Mouse (Mus musculus): Measurements from ENCODE around the gene P2rx7. TPM values are rescaled to one million over a fixed set of nuclear protein-coding genes. Genes with fewer than 3 reads are reported as not detected.

P2rx7 gene
- polyA plus RNA-seq, 1 experiment: 2.2 TPM

- TF ChIP-seq POLR2AphosphoS2 (IDR thresholded peaks at IDR 0.05; ENCODE audit: insufficient read length, low read depth): no peak
- no peak for TF ChIP-seq SRF (IDR thresholded peaks at IDR 0.05; ENCODE audit: control insufficient read depth, insufficient read length, low read depth)
- no peak for TF ChIP-seq POLR2A (IDR thresholded peaks at IDR 0.05; ENCODE audit: insufficient read length, low read depth)
- no peak for TF ChIP-seq REST (IDR thresholded peaks at IDR 0.05; ENCODE audit: insufficient read depth, insufficient read length)
- no peak for TF ChIP-seq MYOG (IDR thresholded peaks at IDR 0.05; ENCODE audit: control insufficient read depth in 1 of 3, insufficient read depth in 1 of 3, insufficient read length in 2 of 3, low read depth in 2 of 3)
- no peak overlapping the region for H3K4me3 ChIP-seq
- H3K79me2 ChIP-seq (ENCODE audit: control insufficient read depth, insufficient read depth): no peaks in the 10 kb centered on the region
- no peak overlapping the region for H3ac ChIP-seq (ENCODE audit: control insufficient read depth, insufficient read length)
- H3K27me3 ChIP-seq (ENCODE audit: control insufficient read depth, insufficient read depth, insufficient read length): no peaks in the 10 kb centered on the region
- no peaks in the 10 kb centered on the region for H3K36me3 ChIP-seq (ENCODE audit: control insufficient read depth, insufficient read depth)
- no peak overlapping the region for H3K4me2 ChIP-seq (ENCODE audit: low read depth)
These were observed 55.0 kb downstream of the P2rx7 start for GRCm38 (mm10) chr5:122698701-122699060.

- H3K36me3 ChIP-seq (ENCODE audit: control insufficient read depth, insufficient read depth): no peaks in the 10 kb centered on the region
- no peak overlapping the region for H3ac ChIP-seq (ENCODE audit: control insufficient read depth, insufficient read length)
- no peak overlapping the region for H3K4me3 ChIP-seq
- H3K4me2 ChIP-seq (ENCODE audit: low read depth): no peak overlapping the region
- TF ChIP-seq E2F4 (IDR thresholded peaks at IDR 0.05; ENCODE audit: insufficient read depth): no peak
- TF ChIP-seq MAX (IDR thresholded peaks at IDR 0.05; ENCODE audit: low read depth): no peak
- no peak for TF ChIP-seq REST (IDR thresholded peaks at IDR 0.05; ENCODE audit: insufficient read depth, insufficient read length)
- TF ChIP-seq MYOD1 (IDR thresholded peaks at IDR 0.05; ENCODE audit: control insufficient read depth in 1 of 3, insufficient read length in 2 of 3, low read depth in 2 of 3): no peak
- no peak for TF ChIP-seq CEBPB (IDR thresholded peaks at IDR 0.05; ENCODE audit: insufficient read depth, poor library complexity, severe bottlenecking)
- TF ChIP-seq POLR2A (IDR thresholded peaks at IDR 0.05; ENCODE audit: insufficient read length, low read depth): no peak
- no peak for TF ChIP-seq SRF (IDR thresholded peaks at IDR 0.05; ENCODE audit: control insufficient read depth, insufficient read length, low read depth)
- no peak for TF ChIP-seq TCF3 (IDR thresholded peaks at IDR 0.05; ENCODE audit: insufficient read length, low read depth)
- TF ChIP-seq POLR2AphosphoS2 (IDR thresholded peaks at IDR 0.05; ENCODE audit: insufficient read length, low read depth): no peak
- TF ChIP-seq MYOG (IDR thresholded peaks at IDR 0.05; ENCODE audit: control insufficient read depth in 1 of 3, insufficient read depth in 1 of 3, insufficient read length in 2 of 3, low read depth in 2 of 3): no peak
- no peak for TF ChIP-seq TCF12 (IDR thresholded peaks at IDR 0.05; ENCODE audit: insufficient read depth, poor library complexity, severe bottlenecking)
- no peak for TF ChIP-seq USF1 (IDR thresholded peaks at IDR 0.05; ENCODE audit: low read depth)
- no peaks in the 10 kb centered on the region for H3K79me2 ChIP-seq (ENCODE audit: control insufficient read depth, insufficient read depth)
- no peaks in the 10 kb centered on the region for H3K27me3 ChIP-seq (ENCODE audit: control insufficient read depth, insufficient read depth, insufficient read length)
These were observed 56.6 kb downstream of the P2rx7 start for GRCm38 (mm10) chr5:122700109-122700836.

- TF ChIP-seq MYOD1 (IDR thresholded peaks at IDR 0.05; ENCODE audit: control insufficient read depth in 1 of 3, insufficient read length in 2 of 3, low read depth in 2 of 3) (no peak), CEBPB (IDR thresholded peaks at IDR 0.05; ENCODE audit: insufficient read depth, poor library complexity, severe bottlenecking) (no peak), E2F4 (IDR thresholded peaks at IDR 0.05; ENCODE audit: insufficient read depth) (no peak), POLR2AphosphoS2 (IDR thresholded peaks at IDR 0.05; ENCODE audit: insufficient read length, low read depth) (no peak), SRF (IDR thresholded peaks at IDR 0.05; ENCODE audit: control insufficient read depth, insufficient read length, low read depth) (no peak), TCF12 (IDR thresholded peaks at IDR 0.05; ENCODE audit: insufficient read depth, poor library complexity, severe bottlenecking) (no peak), MAX (IDR thresholded peaks at IDR 0.05; ENCODE audit: low read depth) (no peak), MYOG (IDR thresholded peaks at IDR 0.05; ENCODE audit: control insufficient read depth in 1 of 3, insufficient read depth in 1 of 3, insufficient read length in 2 of 3, low read depth in 2 of 3) (no peak), TCF3 (IDR thresholded peaks at IDR 0.05; ENCODE audit: insufficient read length, low read depth) (no peak), REST (IDR thresholded peaks at IDR 0.05; ENCODE audit: insufficient read depth, insufficient read length) (no peak), POLR2A (IDR thresholded peaks at IDR 0.05; ENCODE audit: insufficient read length, low read depth) (no peak), USF1 (IDR thresholded peaks at IDR 0.05; ENCODE audit: low read depth) (no peak)
These were observed 57.1 kb downstream of the P2rx7 start for GRCm38 (mm10) chr5:122700837-122701212.

GRCm38 (mm10) chr5:122702156-122702555 lies 58.4 kb downstream of the P2rx7 start:
- Histone ChIP-seq H3K27me3 (ENCODE audit: control insufficient read depth, insufficient read depth, insufficient read length) (no peaks in the 10 kb centered on the region), H3K79me2 (ENCODE audit: control insufficient read depth, insufficient read depth) (no peaks in the 10 kb centered on the region), H3ac (ENCODE audit: control insufficient read depth, insufficient read length) (no peak overlapping the region), H3K4me3 (no peak overlapping the region), H3K4me2 (ENCODE audit: low read depth) (no peak overlapping the region), H3K36me3 (ENCODE audit: control insufficient read depth, insufficient read depth) (no peaks in the 10 kb centered on the region)
- TF ChIP-seq POLR2AphosphoS2 (IDR thresholded peaks at IDR 0.05; ENCODE audit: insufficient read length, low read depth) (no peak), E2F4 (IDR thresholded peaks at IDR 0.05; ENCODE audit: insufficient read depth) (no peak), USF1 (IDR thresholded peaks at IDR 0.05; ENCODE audit: low read depth) (no peak), REST (IDR thresholded peaks at IDR 0.05; ENCODE audit: insufficient read depth, insufficient read length) (no peak), MYOD1 (IDR thresholded peaks at IDR 0.05; ENCODE audit: control insufficient read depth in 1 of 3, insufficient read length in 2 of 3, low read depth in 2 of 3) (no peak), SRF (IDR thresholded peaks at IDR 0.05; ENCODE audit: control insufficient read depth, insufficient read length, low read depth) (no peak), CEBPB (IDR thresholded peaks at IDR 0.05; ENCODE audit: insufficient read depth, poor library complexity, severe bottlenecking) (no peak), POLR2A (IDR thresholded peaks at IDR 0.05; ENCODE audit: insufficient read length, low read depth) (no peak)

More at GRCm38 (mm10) chr5:122700837-122701212, 57.1 kb downstream of the P2rx7 start:
- H3K27me3 ChIP-seq (ENCODE audit: control insufficient read depth, insufficient read depth, insufficient read length): no peaks in the 10 kb centered on the region
- no peak overlapping the region for H3K4me3 ChIP-seq
- H3K36me3 ChIP-seq (ENCODE audit: control insufficient read depth, insufficient read depth): no peaks in the 10 kb centered on the region
- no peak overlapping the region for H3ac ChIP-seq (ENCODE audit: control insufficient read depth, insufficient read length)
- H3K4me2 ChIP-seq (ENCODE audit: low read depth): no peak overlapping the region
- H3K79me2 ChIP-seq (ENCODE audit: control insufficient read depth, insufficient read depth): no peaks in the 10 kb centered on the region

- no peak overlapping the region for H3ac ChIP-seq (ENCODE audit: control insufficient read depth, insufficient read length)
- no peak overlapping the region for H3K4me3 ChIP-seq
- H3K4me2 ChIP-seq (ENCODE audit: low read depth): no peak overlapping the region
- TF ChIP-seq MYOD1 (IDR thresholded peaks at IDR 0.05; ENCODE audit: control insufficient read depth in 1 of 3, insufficient read length in 2 of 3, low read depth in 2 of 3) (no peak), POLR2A (IDR thresholded peaks at IDR 0.05; ENCODE audit: insufficient read length, low read depth) (no peak), MAX (IDR thresholded peaks at IDR 0.05; ENCODE audit: low read depth) (no peak), CEBPB (IDR thresholded peaks at IDR 0.05; ENCODE audit: insufficient read depth, poor library complexity, severe bottlenecking) (no peak), MYOG (IDR thresholded peaks at IDR 0.05; ENCODE audit: control insufficient read depth in 1 of 3, insufficient read depth in 1 of 3, insufficient read length in 2 of 3, low read depth in 2 of 3) (no peak), TCF3 (IDR thresholded peaks at IDR 0.05; ENCODE audit: insufficient read length, low read depth) (no peak), SRF (IDR thresholded peaks at IDR 0.05; ENCODE audit: control insufficient read depth, insufficient read length, low read depth) (no peak), USF1 (IDR thresholded peaks at IDR 0.05; ENCODE audit: low read depth) (no peak), REST (IDR thresholded peaks at IDR 0.05; ENCODE audit: insufficient read depth, insufficient read length) (no peak), E2F4 (IDR thresholded peaks at IDR 0.05; ENCODE audit: insufficient read depth) (no peak), TCF12 (IDR thresholded peaks at IDR 0.05; ENCODE audit: insufficient read depth, poor library complexity, severe bottlenecking) (no peak), POLR2AphosphoS2 (IDR thresholded peaks at IDR 0.05; ENCODE audit: insufficient read length, low read depth) (no peak)
- H3K36me3 ChIP-seq (ENCODE audit: control insufficient read depth, insufficient read depth): no peaks in the 10 kb centered on the region
- no peaks in the 10 kb centered on the region for H3K27me3 ChIP-seq (ENCODE audit: control insufficient read depth, insufficient read depth, insufficient read length)
- H3K79me2 ChIP-seq (ENCODE audit: control insufficient read depth, insufficient read depth): no peaks in the 10 kb centered on the region
These were observed 59.9 kb downstream of the P2rx7 start for GRCm38 (mm10) chr5:122703574-122703973.

All from myocyte (in vitro differentiated cells).